Mouse (Mus musculus) hindbrain, embryonic 11.5 days (tissue): Measurements from ENCODE around the gene Olfr1104. TPM values are rescaled to one million over a fixed set of nuclear protein-coding genes. Genes with fewer than 3 reads are reported as not detected.

Experiments used
- ATAC-seq: fragments of 200-750 bp; cut with Nextera tagmentation; 2 replicates; pipeline ENCODE4 v1.8.0; 2017; ENCODE audit warnings: mild to moderate bottlenecking, moderate TSS enrichment, moderate library complexity; ENCODE audit not compliant: low FRiP score
- DNase-seq: peaks from one replicate; pipeline ENCODE4 v3.0.0-alpha.2; 2015; ENCODE audit warnings: low spot score
- H3K27ac ChIP-seq: fragments of 300-500 bp; sonication (generic); 2 replicates; pipeline ENCODE4 v1.5.1; 2014; ENCODE audit warnings: mild to moderate bottlenecking, low read depth, low read length
- H3K27me3 ChIP-seq: fragments of 300-500 bp; sonication (generic); 2 replicates; pipeline ENCODE4 v1.6.1; 2014; ENCODE audit warnings: mild to moderate bottlenecking, low read length, moderate library complexity, mixed read lengths; ENCODE audit not compliant: control insufficient read depth, insufficient read depth
- H3K36me3 ChIP-seq: fragments of 300-500 bp; sonication (generic); 2 replicates; pipeline ENCODE4 v1.6.1; 2014; ENCODE audit warnings: mild to moderate bottlenecking, low read length, moderate library complexity, mixed read lengths; ENCODE audit not compliant: control insufficient read depth, insufficient read depth
- H3K4me1 ChIP-seq: fragments of 300-500 bp; sonication (generic); replicated peaks from 2 replicates; pipeline ENCODE4 v1.6.1; 2014; ENCODE audit warnings: low read length, mixed read lengths; ENCODE audit not compliant: control insufficient read depth, insufficient read depth
- H3K4me2 ChIP-seq: fragments of 300-500 bp; sonication (generic); replicated peaks from 2 replicates; pipeline ENCODE4 v1.6.1; 2014; ENCODE audit warnings: mild to moderate bottlenecking, low read depth, low read length
- H3K4me3 ChIP-seq: fragments of 300-500 bp; sonication (generic); 2 replicates; pipeline ENCODE4 v1.5.1; 2014; ENCODE audit warnings: low read depth, low read length
- H3K9ac ChIP-seq: fragments of 300-500 bp; sonication (generic); 2 replicates; pipeline ENCODE4 v1.6.1; 2014; ENCODE audit warnings: low read depth, low read length
- H3K9me3 ChIP-seq: fragments of 300-500 bp; sonication (generic); 2 replicates; pipeline ENCODE4 v1.6.1; 2016; ENCODE audit warnings: low read length; ENCODE audit not compliant: control insufficient read depth
- WGBS: fragments of 180-500 bp; shearing (Covaris S2); extraction: QIAGEN DNeasy Blood & Tissue Kit; methylation state at CpG from one replicate; pipeline ENCODE4 v1.1.7; 2014; 5-methylcytosine and 5-hydroxymethylcytosine counted together
- polyA plus RNA-seq: library from polyadenylated mRNA; unstranded; fragments of >200 nt; fragmentation: Nextera tagmentation; extraction: Ambion mirVana; gene quantifications from 2 replicates; pipeline ENCODE4 v1.2.1, GENCODE M21; 2014

The Olfr1104 gene
- polyA plus RNA-seq: not detected in 2 replicates

GRCm38 (mm10) chr2:87026980-87027379, at the start of gene Olfr1104:
Gene Olfr1104 (minus strand): TSS chr2:87027080.
- H3K27me3 ChIP-seq: no peaks in the 10 kb centered on the region
- H3K9me3 ChIP-seq: no peaks in the 10 kb centered on the region
- ATAC-seq (no peak), DNase-seq (no peak)
- no peak within 1 kb of the TSS for H3K27ac ChIP-seq
- no peak within 1 kb of the TSS for H3K9ac ChIP-seq
- H3K4me1 ChIP-seq: no peaks in the 10 kb centered on the region
- no peak within 1 kb of the TSS for H3K4me3 ChIP-seq
- H3K4me2 ChIP-seq: no peak within 1 kb of the TSS
- 89% methylated on average over 1 of the region's 1 CpGs for WGBS
- no peaks in the 10 kb centered on the region for H3K36me3 ChIP-seq

- Histone ChIP-seq H3K4me1 (no peaks in the 10 kb centered on the region), H3K4me3 (no peak within 1 kb of the TSS), H3K36me3 (no peaks in the 10 kb centered on the region), H3K27me3 (no peaks in the 10 kb centered on the region), H3K9me3 (no peaks in the 10 kb centered on the region), H3K4me2 (no peak within 1 kb of the TSS), H3K9ac (no peak within 1 kb of the TSS), H3K27ac (no peak within 1 kb of the TSS)
- 83% methylated on average over 1 of the region's 1 CpGs for WGBS
- DNase-seq (no peak), ATAC-seq (no peak)
Measured at GRCm38 (mm10) chr2:87075717-87076116, 48.8 kb upstream of the Olfr1104 start, which contains the start of gene Olfr1107. Gene Olfr1107 (minus strand): TSS chr2:87075817.

- no peaks in the 10 kb centered on the region for H3K36me3 ChIP-seq
- 80% methylated on average over 1 of the region's 1 CpGs for WGBS
- H3K4me1 ChIP-seq: no peaks in the 10 kb centered on the region
- H3K9me3 ChIP-seq: no peaks in the 10 kb centered on the region
- no peak within 1 kb of the TSS for H3K27ac ChIP-seq
- ATAC-seq (no peak), DNase-seq (no peak)
- no peak within 1 kb of the TSS for H3K4me3 ChIP-seq
- no peak within 1 kb of the TSS for H3K4me2 ChIP-seq
- H3K27me3 ChIP-seq: no peaks in the 10 kb centered on the region
- H3K9ac ChIP-seq: no peak within 1 kb of the TSS
Measured at GRCm38 (mm10) chr2:87052173-87052572, 25.3 kb upstream of the Olfr1104 start, which contains the start of gene Olfr1106. Gene Olfr1106 (minus strand): TSS chr2:87052273.

- DNase-seq (no peak), ATAC-seq (no peak)
- Histone ChIP-seq H3K4me2 (no peak within 1 kb of the TSS), H3K27me3 (no peaks in the 10 kb centered on the region), H3K4me3 (no peak within 1 kb of the TSS), H3K27ac (no peak within 1 kb of the TSS), H3K4me1 (no peaks in the 10 kb centered on the region), H3K36me3 (no peaks in the 10 kb centered on the region), H3K9me3 (no peaks in the 10 kb centered on the region), H3K9ac (no peak within 1 kb of the TSS)
Measured at GRCm38 (mm10) chr2:87036431-87036830, 9.6 kb upstream of the Olfr1104 start, which contains the start of gene Olfr1105. Gene Olfr1105 (minus strand): TSS chr2:87036531.

GRCm38 (mm10) chr2:86998098-86998497, 28.8 kb downstream of the Olfr1104 start, which contains the start of gene Olfr1102:
Gene Olfr1102 (plus strand): TSS chr2:86998398.
- H3K27ac ChIP-seq: no peak within 1 kb of the TSS
- no peaks in the 10 kb centered on the region for H3K27me3 ChIP-seq
- DNase-seq (no peak), ATAC-seq (no peak)
- H3K4me1 ChIP-seq: no peaks in the 10 kb centered on the region
- H3K4me3 ChIP-seq: no peak within 1 kb of the TSS
- no peaks in the 10 kb centered on the region for H3K9me3 ChIP-seq
- H3K4me2 ChIP-seq: no peak within 1 kb of the TSS
- H3K9ac ChIP-seq: no peak within 1 kb of the TSS
- H3K36me3 ChIP-seq: no peaks in the 10 kb centered on the region

GRCm38 (mm10) chr2:86991121-86991520, 35.8 kb downstream of the Olfr1104 start, which contains the start of gene Olfr1101:
Gene Olfr1101 (minus strand): TSS chr2:86991221.
- H3K4me2 ChIP-seq: no peak within 1 kb of the TSS
- WGBS: 87% methylated on average over 3 of the region's 3 CpGs
- no peaks in the 10 kb centered on the region for H3K9me3 ChIP-seq
- DNase-seq (no peak), ATAC-seq (no peak)
- H3K9ac ChIP-seq: no peak within 1 kb of the TSS
- no peaks in the 10 kb centered on the region for H3K27me3 ChIP-seq
- H3K27ac ChIP-seq: no peak within 1 kb of the TSS
- no peak within 1 kb of the TSS for H3K4me3 ChIP-seq
- H3K36me3 ChIP-seq: no peaks in the 10 kb centered on the region
- H3K4me1 ChIP-seq: no peaks in the 10 kb centered on the region

DNA sequence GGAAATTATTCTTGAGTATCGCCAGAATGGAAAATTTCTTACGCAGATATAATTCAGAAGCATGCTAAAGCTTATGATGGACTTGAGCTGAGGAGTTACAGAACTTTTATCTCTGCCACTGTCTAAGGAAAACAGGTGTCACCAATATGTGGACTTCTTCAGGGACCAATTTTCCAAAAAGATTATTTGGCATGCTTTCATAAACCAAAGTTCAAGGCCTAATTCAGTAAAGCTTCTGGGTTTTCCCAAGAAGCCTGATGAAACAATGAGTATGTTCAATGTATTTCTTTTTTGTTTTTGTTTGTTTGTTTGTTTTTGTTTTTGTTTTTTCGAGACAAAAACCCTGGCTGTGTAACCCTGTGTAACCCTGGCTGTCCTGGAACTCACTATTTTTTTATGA, 47.0 kb downstream of the Olfr1104 start, which contains the start of gene Olfr1100:
TSS of gene Olfr1100 (minus strand) at position 101 of the 400 bp plus-strand sequence.
- DNase-seq: no peak
- ATAC-seq: no peak
- Histone ChIP-seq H3K4me1 (no peaks in the 10 kb centered on the region), H3K9me3 (no peaks in the 10 kb centered on the region), H3K27ac (no peak within 1 kb of the TSS), H3K9ac (no peak within 1 kb of the TSS), H3K27me3 (no peaks in the 10 kb centered on the region), H3K4me3 (no peak within 1 kb of the TSS), H3K36me3 (no peaks in the 10 kb centered on the region), H3K4me2 (no peak within 1 kb of the TSS)
- 81% methylated on average over 3 of the region's 3 CpGs for whole genome bisulfite sequencing

Other genes with a start within 250 kb of the Olfr1104 start
- not detected in 2 replicates for gene Olfr1093, start 244.6 kb downstream of the Olfr1104 start, polyA plus RNA-seq
- not detected in 2 replicates for gene Olfr141, start 217.1 kb downstream of the Olfr1104 start, polyA plus RNA-seq
- not detected in 2 replicates for gene Olfr1094, start 202.4 kb downstream of the Olfr1104 start, polyA plus RNA-seq
- gene Olfr1095, start 175.4 kb downstream of the Olfr1104 start, polyA plus RNA-seq: not detected in 2 replicates
- gene Gm13723, start 152.3 kb downstream of the Olfr1104 start, polyA plus RNA-seq: not detected in 2 replicates
- not detected in 2 replicates for gene Olfr1097, start 134.9 kb downstream of the Olfr1104 start, polyA plus RNA-seq
- gene Olfr1098, start 102.5 kb downstream of the Olfr1104 start, polyA plus RNA-seq: not detected in 2 replicates
- not detected in 2 replicates for gene Olfr1099, start 66.4 kb downstream of the Olfr1104 start, polyA plus RNA-seq
- gene Olfr1100, start 47.1 kb downstream of the Olfr1104 start, polyA plus RNA-seq: not detected in 2 replicates
- gene Olfr1101, start 35.9 kb downstream of the Olfr1104 start, polyA plus RNA-seq: not detected in 2 replicates
- gene Olfr1102, start 28.7 kb downstream of the Olfr1104 start, polyA plus RNA-seq: not detected in 2 replicates
- not detected in 2 replicates for gene Olfr1105, start 9.5 kb upstream of the Olfr1104 start, polyA plus RNA-seq
- gene Olfr1106, start 25.2 kb upstream of the Olfr1104 start, polyA plus RNA-seq: not detected in 2 replicates
- gene Olfr1107, start 48.7 kb upstream of the Olfr1104 start, polyA plus RNA-seq: not detected in 2 replicates
- not detected in 2 replicates for gene Olfr1109, start 68.9 kb upstream of the Olfr1104 start, polyA plus RNA-seq
- not detected in 2 replicates for gene Olfr259, start 87.5 kb upstream of the Olfr1104 start, polyA plus RNA-seq
- gene Olfr1110, start 113.2 kb upstream of the Olfr1104 start, polyA plus RNA-seq: not detected in 2 replicates
- gene Olfr1111, start 125.5 kb upstream of the Olfr1104 start, polyA plus RNA-seq: not detected in 2 replicates
- gene Olfr1112, start 160.7 kb upstream of the Olfr1104 start, polyA plus RNA-seq: not detected in 2 replicates
- gene Olfr1113, start 181.9 kb upstream of the Olfr1104 start, polyA plus RNA-seq: not detected in 2 replicates
- gene Olfr1115, start 220.9 kb upstream of the Olfr1104 start, polyA plus RNA-seq: not detected in 2 replicates
- not detected in 2 replicates for gene Olfr1116, start 240.5 kb upstream of the Olfr1104 start, polyA plus RNA-seq